Mouse (Mus musculus): ENCODE measurements around the gene Rbms3. TPM values are rescaled to one million over a fixed set of nuclear protein-coding genes. Genes with fewer than 3 reads are reported as not detected.

Gene Rbms3
- polyA plus RNA-seq, 1 experiment from 2014 or later = 18.9 TPM

- no peaks in the 10 kb centered on the region for H3K36me3 ChIP-seq
- no peak overlapping the region for H3K9ac ChIP-seq (replicated peaks)
- WGBS = 9% methylated on average over 2 of the region's 2 CpGs
- peaks cover 15% of the 10 kb centered on the region for H3K4me1 ChIP-seq
- no peak overlapping the region for H3K27ac ChIP-seq (replicated peaks)
- peaks cover 22% of the 10 kb centered on the region for H3K27me3 ChIP-seq
- no peak for ATAC-seq (replicated peaks)
- H3K4me3 ChIP-seq = no peak overlapping the region
- H3K9me3 ChIP-seq = no peaks in the 10 kb centered on the region
- H3K4me2 ChIP-seq (replicated peaks) = no peak overlapping the region
Measured at GRCm38 (mm10) chr9:116911781-116912492, 717.8 kb downstream of the Rbms3 start.

GRCm38 (mm10) chr9:116909511-116909910 is 720.2 kb downstream of the Rbms3 start:
- H3K4me1 ChIP-seq = peaks cover 23% of the 10 kb centered on the region

DNA sequence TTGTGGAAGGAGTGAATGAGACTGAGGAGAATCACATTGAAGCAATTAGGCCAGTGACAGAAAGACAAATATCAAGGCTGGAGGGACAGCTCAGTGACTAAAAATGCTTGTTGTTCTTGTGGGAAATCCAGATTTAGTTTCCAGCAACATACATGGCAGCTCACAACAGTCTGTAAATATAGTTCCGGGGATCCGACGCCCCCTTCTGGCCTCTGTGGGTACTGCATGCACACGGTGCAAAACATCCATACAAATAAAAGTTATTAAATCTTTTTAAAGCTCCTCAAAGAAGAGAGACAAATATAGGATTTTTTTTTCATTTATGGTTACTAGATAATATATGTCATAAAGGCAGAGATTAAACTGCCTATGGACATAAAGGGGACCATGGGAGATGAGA is 722.8 kb downstream of the Rbms3 start:
- Histone ChIP-seq H3K9ac (replicated peaks) (no peak overlapping the region), H3K4me2 (replicated peaks) (no peak overlapping the region), H3K4me1 (peaks cover 14% of the 10 kb centered on the region), H3K27me3 (no peaks in the 10 kb centered on the region), H3K27ac (replicated peaks) (no peak overlapping the region), H3K4me3 (no peak overlapping the region), H3K9me3 (no peaks in the 10 kb centered on the region), H3K36me3 (no peaks in the 10 kb centered on the region)
- WGBS = 70% methylated on average over 4 of the region's 4 CpGs
- ATAC-seq (replicated peaks) = no peak

More at GRCm38 (mm10) chr9:116909511-116909910, 720.2 kb downstream of the Rbms3 start:
- WGBS = 84% methylated on average over 4 of the region's 4 CpGs
- no peak overlapping the region for H3K27ac ChIP-seq (replicated peaks)
- 0 out of 2 replicates have a peak, but pooled peaks cover 3% of the 10 kb centered on the region for H3K27me3 ChIP-seq
- no peaks in the 10 kb centered on the region for H3K36me3 ChIP-seq
- H3K4me2 ChIP-seq (replicated peaks) = no peak overlapping the region
- H3K4me3 ChIP-seq = no peak overlapping the region
- ATAC-seq (replicated peaks) = no peak
- H3K9me3 ChIP-seq = no peaks in the 10 kb centered on the region
- H3K9ac ChIP-seq (replicated peaks) = no peak overlapping the region

- 35% methylated on average over 2 of the region's 2 CpGs for WGBS
- Histone ChIP-seq H3K4me1 (peaks cover 8% of the 10 kb centered on the region; the same call in 1 of the 2 replicates), H3K9ac (replicated peaks) (no peak overlapping the region), H3K27ac (replicated peaks) (no peak overlapping the region), H3K4me2 (replicated peaks) (no peak overlapping the region), H3K36me3 (no peaks in the 10 kb centered on the region), H3K27me3 (no peaks in the 10 kb centered on the region), H3K4me3 (no peak overlapping the region), H3K9me3 (no peaks in the 10 kb centered on the region)
- ATAC-seq (replicated peaks) = peak; percentile 51; the same call in 1 of the 2 replicates
Measured at GRCm38 (mm10) chr9:116905646-116906045, 724.1 kb downstream of the Rbms3 start.

DNA sequence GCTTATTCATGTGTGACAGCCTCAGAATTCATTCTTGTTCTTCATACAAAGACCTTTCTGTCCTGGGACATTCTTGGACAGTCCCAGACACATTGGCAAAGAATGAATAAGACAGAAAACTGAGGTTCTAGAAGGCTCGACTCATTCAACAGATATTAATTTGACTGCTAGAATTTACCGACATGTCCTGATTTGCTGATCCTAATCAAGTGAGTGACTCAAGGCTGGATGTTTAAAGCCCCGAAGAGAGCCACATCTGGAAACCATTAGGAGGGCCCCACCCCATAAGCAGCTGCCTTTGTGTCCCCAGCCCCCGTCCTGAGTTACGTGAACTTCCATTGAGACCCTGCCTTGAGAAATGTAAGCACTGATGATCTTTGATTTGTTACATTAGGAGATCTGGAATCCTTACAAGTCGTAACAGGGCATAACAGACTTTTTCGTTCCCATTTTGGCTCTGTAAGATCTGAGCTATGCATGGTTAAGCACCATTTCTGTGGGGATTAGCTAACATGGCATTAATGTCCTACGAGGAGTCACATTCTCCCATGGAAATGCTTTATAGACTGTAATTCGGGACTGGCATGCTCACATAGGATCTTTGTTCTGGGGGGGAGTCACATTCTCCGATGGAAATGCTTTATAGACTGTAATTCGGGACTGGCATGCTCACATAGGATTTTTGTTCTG is 726.3 kb downstream of the Rbms3 start:
- 54% methylated on average over 11 of the region's 11 CpGs for WGBS
- Histone ChIP-seq H3K27me3 (no peaks in the 10 kb centered on the region), H3K9me3 (no peaks in the 10 kb centered on the region), H3K4me1 (peaks cover 8% of the 10 kb centered on the region; the same call in 1 of the 2 replicates), H3K36me3 (no peaks in the 10 kb centered on the region), H3K4me2 (replicated peaks) (no peak overlapping the region), H3K9ac (replicated peaks) (no peak overlapping the region), H3K4me3 (no peak overlapping the region), H3K27ac (replicated peaks) (no peak overlapping the region)
- ATAC-seq (replicated peaks) = no peak

DNA sequence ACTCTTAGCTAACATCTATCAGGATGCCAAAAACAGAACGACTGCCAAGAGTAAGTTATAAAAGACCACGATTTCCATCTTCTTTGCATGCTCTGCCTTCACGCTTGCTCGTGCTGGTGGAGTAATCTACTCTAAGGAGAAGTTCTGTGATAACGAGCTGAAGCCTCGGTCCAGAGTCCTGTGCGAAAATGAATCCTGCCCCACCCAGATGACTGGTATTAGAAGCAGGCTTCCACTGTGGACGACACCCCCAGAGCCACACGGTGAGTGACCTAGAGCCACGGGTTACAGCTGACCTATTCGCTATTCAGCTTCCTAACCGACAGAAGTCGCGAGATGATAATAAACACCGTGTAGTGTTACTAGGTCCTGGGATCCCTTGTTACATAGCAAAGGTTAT is 730.3 kb downstream of the Rbms3 start:
- no peaks in the 10 kb centered on the region for H3K27me3 ChIP-seq
- no peaks in the 10 kb centered on the region for H3K9me3 ChIP-seq
- H3K4me1 ChIP-seq = no peaks in the 10 kb centered on the region
- no peak overlapping the region for H3K9ac ChIP-seq (replicated peaks)
- H3K27ac ChIP-seq (replicated peaks) = no peak overlapping the region
- ATAC-seq (replicated peaks) = no peak
- no peak overlapping the region for H3K4me2 ChIP-seq (replicated peaks)
- no peaks in the 10 kb centered on the region for H3K36me3 ChIP-seq
- 81% methylated on average over 15 of the region's 15 CpGs for WGBS
- no peak overlapping the region for H3K4me3 ChIP-seq

DNA sequence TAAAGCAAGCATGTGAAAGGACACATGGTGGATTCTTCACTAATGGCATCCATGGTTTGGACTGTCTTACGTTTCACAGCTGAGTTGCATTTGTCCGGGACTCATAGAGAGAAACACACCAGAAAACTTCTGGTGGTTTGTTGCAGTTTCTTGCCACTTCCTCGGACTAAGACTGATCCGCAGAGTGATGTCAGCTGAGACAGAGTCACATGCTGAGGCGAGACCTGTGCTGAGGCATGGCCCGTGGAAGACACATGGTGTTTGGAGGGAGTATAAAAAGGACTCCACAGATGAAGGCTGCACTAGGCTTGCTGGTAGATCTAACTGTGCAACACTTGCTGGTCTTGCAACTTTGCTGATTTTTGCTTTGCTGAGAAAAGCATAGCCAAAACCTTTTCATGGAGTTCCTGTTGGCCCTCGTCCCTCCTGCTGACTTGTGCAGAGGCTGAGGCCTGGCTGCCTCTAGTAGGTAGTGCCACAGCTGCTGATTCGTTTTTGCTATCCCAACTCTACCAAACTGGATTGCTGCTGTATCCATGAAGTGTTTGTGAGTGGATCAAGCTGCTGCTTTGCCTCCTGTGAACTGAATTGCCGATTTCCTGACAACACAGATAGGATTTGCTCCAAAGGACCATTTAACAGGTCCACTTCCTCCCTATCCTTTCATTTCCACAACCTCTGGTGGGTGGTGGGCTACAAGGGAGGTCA is 742.6 kb downstream of the Rbms3 start:
- WGBS = 87% methylated on average over 9 of the region's 9 CpGs
- H3K27me3 ChIP-seq = no peaks in the 10 kb centered on the region
- no peak overlapping the region for H3K27ac ChIP-seq (replicated peaks)
- no peak overlapping the region for H3K9ac ChIP-seq (replicated peaks)
- no peak overlapping the region for H3K4me3 ChIP-seq
- H3K4me1 ChIP-seq = 0 out of 2 replicates have a peak, but pooled peaks cover 2% of the 10 kb centered on the region
- no peaks in the 10 kb centered on the region for H3K9me3 ChIP-seq
- ATAC-seq (replicated peaks) = no peak
- no peaks in the 10 kb centered on the region for H3K36me3 ChIP-seq
- no peak overlapping the region for H3K4me2 ChIP-seq (replicated peaks)

DNA sequence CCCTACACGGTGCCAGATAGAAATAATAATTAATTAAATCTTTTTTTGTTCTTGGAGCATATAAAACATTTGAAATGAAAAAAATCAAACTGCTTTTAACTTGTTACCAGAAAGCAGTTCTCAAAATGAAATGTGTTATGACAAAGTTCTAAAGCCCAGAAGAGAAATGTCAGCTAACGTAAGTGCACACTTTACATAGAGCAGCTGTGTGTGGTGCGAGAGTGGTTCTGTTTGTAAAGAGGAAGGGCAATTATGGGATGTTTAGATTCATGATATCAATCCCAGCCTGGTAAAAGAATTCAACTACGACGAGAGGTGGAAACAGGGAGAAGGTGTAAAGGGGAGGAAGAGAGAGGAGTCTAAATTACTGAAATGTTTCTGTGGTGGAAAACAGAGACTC is 744.1 kb downstream of the Rbms3 start:
- Histone ChIP-seq H3K9me3 (no peaks in the 10 kb centered on the region), H3K27me3 (no peaks in the 10 kb centered on the region), H3K36me3 (no peaks in the 10 kb centered on the region), H3K4me1 (no peaks in the 10 kb centered on the region), H3K27ac (replicated peaks) (no peak overlapping the region), H3K4me2 (replicated peaks) (no peak overlapping the region), H3K4me3 (no peak overlapping the region), H3K9ac (replicated peaks) (no peak overlapping the region)
- 66% methylated on average over 5 of the region's 5 CpGs for WGBS
- ATAC-seq (replicated peaks) = no peak

DNA sequence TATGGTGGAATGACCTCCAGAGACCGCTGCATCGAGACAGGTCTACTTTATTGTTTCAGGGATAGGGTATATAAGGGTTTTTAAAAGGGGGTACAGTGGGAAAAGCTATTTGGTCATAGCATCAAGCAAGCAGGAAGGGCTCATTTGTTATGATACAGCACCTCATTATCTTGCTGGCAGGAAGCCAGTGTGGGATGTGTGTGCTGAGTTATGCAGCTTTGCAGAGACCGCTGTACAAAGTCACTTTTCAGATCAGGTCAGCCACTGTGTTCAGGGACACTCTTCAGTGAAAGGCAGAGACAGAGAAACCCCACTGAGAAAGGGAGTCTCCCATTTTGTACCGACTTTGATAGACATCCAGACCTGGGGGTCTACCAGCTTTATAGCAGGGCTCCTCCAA is 749.2 kb downstream of the Rbms3 start:
- Histone ChIP-seq H3K27ac (replicated peaks) (no peak overlapping the region), H3K9me3 (no peaks in the 10 kb centered on the region), H3K4me1 (no peaks in the 10 kb centered on the region), H3K9ac (replicated peaks) (no peak overlapping the region), H3K36me3 (no peaks in the 10 kb centered on the region), H3K4me2 (replicated peaks) (no peak overlapping the region), H3K27me3 (no peaks in the 10 kb centered on the region), H3K4me3 (no peak overlapping the region)
- WGBS = 79% methylated on average over 4 of the region's 4 CpGs
- no peak for ATAC-seq (replicated peaks)

DNA sequence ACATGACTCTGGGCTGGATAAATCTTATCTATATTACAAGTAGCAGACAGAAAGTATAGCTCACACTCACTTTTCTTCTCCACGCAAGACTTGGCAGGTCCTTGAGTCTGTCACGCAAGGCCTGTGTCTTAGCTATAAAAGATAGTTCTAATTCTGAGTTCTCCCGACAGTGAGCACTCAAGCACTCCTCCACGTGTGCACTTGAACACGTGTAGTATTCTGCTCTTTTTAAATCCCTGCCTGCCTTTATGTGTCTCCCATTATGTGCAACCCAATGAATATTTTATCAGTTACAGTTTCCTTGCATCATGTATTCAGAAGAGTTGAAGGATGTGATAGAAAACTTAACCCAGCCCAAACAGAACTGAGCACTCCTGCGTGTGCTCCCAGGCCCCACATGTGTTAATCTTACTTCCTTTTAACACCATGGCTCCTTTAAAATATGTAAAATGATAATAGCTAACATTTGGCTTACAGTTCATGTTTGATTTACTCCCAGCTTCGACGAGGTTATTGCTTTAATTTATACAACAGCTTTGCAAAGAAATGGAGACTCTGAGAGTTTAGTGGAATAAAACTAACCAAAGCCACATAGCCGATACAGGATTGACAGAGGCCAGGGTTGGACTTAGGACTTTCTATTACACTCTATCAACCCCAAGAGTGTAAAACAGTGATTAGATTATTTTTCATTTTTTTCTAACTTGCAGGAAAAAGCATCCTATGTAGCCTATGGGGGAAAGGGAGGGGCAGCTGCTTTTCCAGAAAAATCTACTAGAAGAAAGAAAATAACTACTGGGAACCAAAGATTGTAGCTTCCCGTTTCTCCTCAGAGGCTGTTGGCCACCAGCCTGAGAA is 749.9 kb downstream of the Rbms3 start:
- Histone ChIP-seq H3K9me3 (no peaks in the 10 kb centered on the region), H3K4me2 (replicated peaks) (no peak overlapping the region), H3K36me3 (no peaks in the 10 kb centered on the region), H3K4me3 (no peak overlapping the region), H3K9ac (replicated peaks) (no peak overlapping the region), H3K4me1 (no peaks in the 10 kb centered on the region), H3K27ac (replicated peaks) (no peak overlapping the region), H3K27me3 (no peaks in the 10 kb centered on the region)
- ATAC-seq (replicated peaks) = no peak
- WGBS = 87% methylated on average over 10 of the region's 10 CpGs

DNA sequence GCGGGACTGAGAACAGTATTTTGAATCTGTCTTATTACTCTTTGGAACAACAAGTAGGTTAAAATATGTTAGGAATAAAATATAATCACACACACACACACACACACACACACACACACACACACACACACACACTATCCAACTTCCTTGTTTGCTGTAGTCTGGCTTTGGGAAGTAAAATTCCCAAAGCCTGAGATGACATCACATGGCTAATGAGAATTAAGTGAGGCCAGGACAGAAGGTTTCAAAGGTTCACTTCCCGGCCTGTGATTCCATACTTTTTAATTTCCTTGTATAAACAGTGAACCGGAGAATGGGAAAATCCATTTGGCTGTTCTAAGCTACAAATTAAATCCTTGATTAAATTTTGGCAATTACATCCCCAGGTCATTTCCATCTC is 752.9 kb downstream of the Rbms3 start:
- H3K4me1 ChIP-seq = no peaks in the 10 kb centered on the region
- H3K9me3 ChIP-seq = no peaks in the 10 kb centered on the region
- no peak overlapping the region for H3K9ac ChIP-seq (replicated peaks)
- 68% methylated on average over 3 of the region's 3 CpGs for WGBS
- H3K4me2 ChIP-seq (replicated peaks) = no peak overlapping the region
- H3K4me3 ChIP-seq = no peak overlapping the region
- no peaks in the 10 kb centered on the region for H3K36me3 ChIP-seq
- ATAC-seq (replicated peaks) = no peak
- no peaks in the 10 kb centered on the region for H3K27me3 ChIP-seq
- H3K27ac ChIP-seq (replicated peaks) = no peak overlapping the region

DNA sequence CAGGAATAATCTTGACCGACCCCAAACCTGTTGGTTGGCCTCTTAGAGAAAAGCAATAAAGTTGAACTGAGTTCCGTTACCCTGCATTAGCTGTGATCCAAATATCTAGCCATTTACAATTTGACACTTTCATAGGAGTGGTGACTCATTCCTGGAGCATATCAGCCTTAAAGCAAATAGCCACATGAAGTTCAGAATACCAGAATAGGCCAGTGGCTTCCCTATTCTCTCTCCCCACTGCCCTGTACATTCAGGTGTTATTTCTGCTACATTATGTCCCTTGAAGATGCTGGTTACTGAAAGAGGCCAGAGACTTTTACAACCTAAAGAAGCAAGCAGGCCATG is 755.8 kb downstream of the Rbms3 start:
- no peak overlapping the region for H3K9ac ChIP-seq (replicated peaks)
- H3K4me1 ChIP-seq = no peaks in the 10 kb centered on the region
- no peak for ATAC-seq (replicated peaks)
- H3K27me3 ChIP-seq = no peaks in the 10 kb centered on the region
- no peak overlapping the region for H3K4me3 ChIP-seq
- WGBS = 82% methylated on average over 2 of the region's 2 CpGs
- no peak overlapping the region for H3K27ac ChIP-seq (replicated peaks)
- no peaks in the 10 kb centered on the region for H3K9me3 ChIP-seq
- H3K36me3 ChIP-seq = no peaks in the 10 kb centered on the region
- H3K4me2 ChIP-seq (replicated peaks) = no peak overlapping the region

All from forebrain, embryonic 15.5 days (tissue).